Mouse (Mus musculus): ENCODE measurements around the gene Ndufaf3. TPM values are rescaled to one million over a fixed set of nuclear protein-coding genes. Genes with fewer than 3 reads are reported as not detected.

Ndufaf3 gene
- polyA plus RNA-seq, 1 experiment from 2014 or later, result 69.0 TPM

- Histone ChIP-seq H3K27ac (0 out of 2 replicates have a peak overlapping the region, but pooled peaks have one; percentile 42), H3K4me1 (peaks cover 59% of the 10 kb centered on the region), H3K36me3 (peaks cover 48% of the 10 kb centered on the region), H3K9ac (peak overlapping the region; percentile 66), H3K27me3 (replicated peaks) (no peaks in the 10 kb centered on the region), H3K4me3 (peak overlapping the region; percentile 51), H3K9me3 (no peaks in the 10 kb centered on the region), H3K4me2 (replicated peaks) (peak overlapping the region; percentile 99)
- peak; percentile 4; the same call in 1 of the 2 replicates for ATAC-seq (ENCODE audit: low FRiP score, low read depth)
- WGBS, result 1% methylated on average over 40 of the region's 40 CpGs
Measured at GRCm38 (mm10) chr9:108570207-108570896, 3.1 kb upstream of the Ndufaf3 start.

- Histone ChIP-seq H3K36me3 (peaks cover 48% of the 10 kb centered on the region), H3K27ac (0 out of 2 replicates have a peak within 1 kb of the TSS, but pooled peaks have one; percentile 42), H3K4me3 (peak within 1 kb of the TSS; percentile 51), H3K9me3 (no peaks in the 10 kb centered on the region), H3K4me2 (replicated peaks) (peak within 1 kb of the TSS; percentile 99), H3K4me1 (peaks cover 52% of the 10 kb centered on the region), H3K27me3 (replicated peaks) (no peaks in the 10 kb centered on the region), H3K9ac (peak within 1 kb of the TSS; percentile 66)
- 7% methylated on average over 42 of the region's 42 CpGs for WGBS
- ATAC-seq (ENCODE audit: low FRiP score, low read depth), result peak; percentile 57
Measured at GRCm38 (mm10) chr9:108569381-108570206, 2.4 kb upstream of the Ndufaf3 start, which contains the start of gene Dalrd3. Gene Dalrd3, plus strand, starts transcription at chr9:108569886.

DNA sequence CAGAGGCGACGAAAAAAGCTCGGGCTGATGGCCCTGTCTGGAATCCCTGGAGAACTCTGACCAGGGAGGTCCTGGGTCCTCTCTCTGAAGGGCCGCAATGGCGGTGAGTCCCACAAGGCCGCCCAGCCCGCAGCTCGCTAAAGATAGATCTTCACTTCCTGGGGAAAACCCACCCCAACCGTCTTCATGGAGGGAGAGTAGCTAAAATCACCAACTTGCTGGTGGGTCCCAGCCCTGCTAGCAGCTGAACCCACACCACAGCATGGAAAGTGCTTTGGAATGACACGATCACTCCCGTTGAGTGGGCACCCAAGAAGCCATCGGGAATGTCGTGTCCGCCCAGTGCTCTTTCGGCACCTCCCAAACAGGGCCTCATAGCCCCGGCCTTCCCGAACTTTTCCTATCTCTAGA lies 1.3 kb upstream of the Ndufaf3 start:
- Histone ChIP-seq H3K4me2 (replicated peaks) (peak overlapping the region; percentile 99), H3K36me3 (peaks cover 48% of the 10 kb centered on the region), H3K9ac (0 out of 2 replicates have a peak overlapping the region, but pooled peaks have one; percentile 75), H3K4me3 (peak overlapping the region; percentile 68; the same call in 1 of the 2 replicates), H3K9me3 (no peaks in the 10 kb centered on the region), H3K4me1 (peaks cover 41% of the 10 kb centered on the region), H3K27ac (no peak overlapping the region), H3K27me3 (replicated peaks) (no peaks in the 10 kb centered on the region)
- no peak for ATAC-seq (ENCODE audit: low FRiP score, low read depth)
- WGBS, result 82% methylated on average over 17 of the region's 17 CpGs

GRCm38 (mm10) chr9:108567931-108568419 lies 741 bp upstream of the Ndufaf3 start:
- no peaks in the 10 kb centered on the region for H3K9me3 ChIP-seq
- H3K27ac ChIP-seq, result peak overlapping the region; percentile 90; the same call in 1 of the 2 replicates
- peak overlapping the region; percentile 75 for H3K9ac ChIP-seq
- ATAC-seq (ENCODE audit: low FRiP score, low read depth), result no peak
- peak overlapping the region; percentile 68 for H3K4me3 ChIP-seq
- 13% methylated on average over 18 of the region's 18 CpGs for WGBS
- H3K36me3 ChIP-seq, result peaks cover 48% of the 10 kb centered on the region
- peaks cover 39% of the 10 kb centered on the region for H3K4me1 ChIP-seq
- H3K4me2 ChIP-seq (replicated peaks), result peak overlapping the region; percentile 99
- H3K27me3 ChIP-seq (replicated peaks), result no peaks in the 10 kb centered on the region

DNA sequence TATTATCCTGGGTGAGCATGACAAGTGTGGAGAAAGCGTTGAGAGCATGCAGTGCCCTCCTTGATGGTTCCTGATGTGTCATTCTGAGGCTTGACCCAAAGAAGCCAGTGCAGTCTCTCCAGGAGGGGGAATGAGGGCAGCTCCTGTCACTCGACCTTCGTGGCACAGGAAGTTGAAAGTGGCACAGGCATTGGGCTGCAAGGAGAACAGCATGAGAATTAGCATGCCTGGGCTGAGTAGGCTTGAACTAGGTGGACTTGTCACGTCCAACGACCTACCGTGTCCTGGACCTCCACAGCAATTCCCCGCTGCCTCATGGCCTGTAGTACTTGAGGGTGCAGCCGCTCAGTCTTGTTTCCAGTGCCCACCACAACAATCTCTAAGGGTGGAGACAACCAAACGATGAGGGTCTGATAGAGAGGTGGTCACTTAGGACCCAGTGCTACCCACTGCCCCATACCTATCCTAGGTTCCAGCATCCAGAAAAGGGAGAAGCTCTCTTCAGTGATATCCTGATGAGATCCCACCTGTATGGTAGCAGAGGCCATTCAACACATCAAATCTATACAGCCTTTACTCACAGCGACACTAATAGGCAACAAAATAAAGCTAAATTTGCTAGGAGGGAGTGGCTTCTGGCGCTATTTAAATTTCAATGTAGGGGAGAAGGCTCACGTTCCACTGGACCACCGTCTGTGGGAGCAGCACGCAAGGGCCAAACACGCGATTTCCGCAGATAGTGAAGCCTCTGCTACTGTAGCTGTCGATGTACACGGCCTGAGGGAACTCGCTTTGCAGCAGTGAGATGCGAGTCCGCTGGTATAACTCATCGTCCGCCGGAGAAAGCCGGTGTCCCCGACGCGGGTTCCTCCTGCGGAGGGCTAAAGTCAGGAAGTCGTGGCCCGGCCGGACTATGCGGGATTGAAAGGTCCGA lies 1.1 kb downstream of the Ndufaf3 start:
- H3K4me1 ChIP-seq, result peaks cover 47% of the 10 kb centered on the region

GRCm38 (mm10) chr9:108564131-108564530 lies 3.1 kb downstream of the Ndufaf3 start:
- no peak overlapping the region for H3K9ac ChIP-seq
- H3K4me1 ChIP-seq, result peaks cover 35% of the 10 kb centered on the region
- H3K4me2 ChIP-seq (replicated peaks), result no peak overlapping the region
- H3K27me3 ChIP-seq (replicated peaks), result no peaks in the 10 kb centered on the region
- 88% methylated on average over 7 of the region's 7 CpGs for WGBS
- peaks cover 48% of the 10 kb centered on the region for H3K36me3 ChIP-seq
- H3K27ac ChIP-seq, result no peak overlapping the region
- H3K4me3 ChIP-seq, result no peak overlapping the region
- no peaks in the 10 kb centered on the region for H3K9me3 ChIP-seq
- ATAC-seq (ENCODE audit: low FRiP score, low read depth), result no peak

More for the DNA sequence above, 1.1 kb downstream of the Ndufaf3 start:
- Histone ChIP-seq H3K27ac (no peak overlapping the region), H3K27me3 (replicated peaks) (no peaks in the 10 kb centered on the region), H3K36me3 (peaks cover 46% of the 10 kb centered on the region), H3K9ac (peak overlapping the region; percentile 79), H3K9me3 (no peaks in the 10 kb centered on the region), H3K4me3 (peak overlapping the region; percentile 68), H3K4me2 (replicated peaks) (peak overlapping the region; percentile 99)
- WGBS, result 13% methylated on average over 35 of the region's 35 CpGs
- ATAC-seq (ENCODE audit: low FRiP score, low read depth), result no peak

DNA sequence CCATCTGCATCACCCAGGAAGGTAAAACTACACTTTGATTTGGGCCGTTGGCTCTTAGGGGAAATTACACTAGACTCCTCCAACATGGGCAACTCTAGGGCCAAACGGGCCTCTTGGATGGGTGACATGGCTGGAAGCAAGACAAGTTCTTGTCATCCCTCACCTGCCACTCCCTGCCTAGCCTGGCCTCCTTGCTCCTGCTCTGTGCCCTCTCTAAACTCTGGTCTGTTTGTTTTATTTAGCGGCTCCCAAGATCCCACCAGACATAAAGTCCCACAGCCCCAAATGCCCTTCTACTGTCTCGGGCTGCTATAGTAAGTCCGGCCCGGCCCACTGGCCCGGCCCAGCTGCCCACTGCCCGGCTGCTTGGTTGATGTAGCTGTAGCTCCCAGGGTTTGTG lies 3.6 kb downstream of the Ndufaf3 start:
- H3K4me1 ChIP-seq, result peaks cover 35% of the 10 kb centered on the region
- H3K27ac ChIP-seq, result no peak overlapping the region
- no peaks in the 10 kb centered on the region for H3K9me3 ChIP-seq
- H3K9ac ChIP-seq, result no peak overlapping the region
- no peak overlapping the region for H3K4me2 ChIP-seq (replicated peaks)
- peaks cover 53% of the 10 kb centered on the region for H3K36me3 ChIP-seq
- no peak overlapping the region for H3K4me3 ChIP-seq
- ATAC-seq (ENCODE audit: low FRiP score, low read depth), result no peak
- H3K27me3 ChIP-seq (replicated peaks), result no peaks in the 10 kb centered on the region
- 96% methylated on average over 8 of the region's 8 CpGs for WGBS

GRCm38 (mm10) chr9:108560227-108560841 lies 6.9 kb downstream of the Ndufaf3 start, which contains the start of gene Impdh2:
Gene Impdh2, plus strand, starts transcription at chr9:108560286.
- peaks cover 80% of the 10 kb centered on the region for H3K36me3 ChIP-seq
- no peaks in the 10 kb centered on the region for H3K9me3 ChIP-seq
- H3K27me3 ChIP-seq (replicated peaks), result no peaks in the 10 kb centered on the region
- H3K9ac ChIP-seq, result peak within 1 kb of the TSS; percentile 64
- WGBS, result under 1% methylated on average over 53 of the region's 53 CpGs
- peaks cover 11% of the 10 kb centered on the region for H3K4me1 ChIP-seq
- H3K4me3 ChIP-seq, result peak within 1 kb of the TSS; percentile 43
- no peak within 1 kb of the TSS for H3K27ac ChIP-seq
- H3K4me2 ChIP-seq (replicated peaks), result peak within 1 kb of the TSS; percentile 66
- peak; percentile 99 for ATAC-seq (ENCODE audit: low FRiP score, low read depth)

DNA sequence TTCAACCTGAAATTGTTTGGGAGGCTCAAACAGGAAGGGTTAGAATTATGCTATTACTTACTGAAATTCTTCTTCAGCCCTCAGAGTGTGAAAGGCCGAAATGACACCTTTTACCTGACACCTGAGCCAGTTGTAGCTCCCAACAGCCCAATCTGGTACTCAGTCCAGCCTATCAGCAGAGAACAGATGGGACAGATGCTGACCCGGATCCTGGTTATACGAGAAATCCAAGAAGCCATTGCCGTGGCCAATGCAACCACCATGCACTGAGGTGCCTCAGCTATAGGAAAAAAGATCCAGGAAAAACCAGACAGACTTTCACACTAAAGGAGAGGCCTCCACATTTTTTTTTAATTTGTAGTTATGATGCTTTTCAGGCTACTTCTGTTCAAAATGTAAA lies 8.1 kb downstream of the Ndufaf3 start:
- Histone ChIP-seq H3K9ac (no peak overlapping the region), H3K4me2 (replicated peaks) (no peak overlapping the region), H3K4me3 (no peak overlapping the region), H3K27ac (no peak overlapping the region), H3K36me3 (peaks cover 79% of the 10 kb centered on the region), H3K27me3 (replicated peaks) (no peaks in the 10 kb centered on the region), H3K4me1 (peaks cover 11% of the 10 kb centered on the region), H3K9me3 (no peaks in the 10 kb centered on the region)
- no peak for ATAC-seq (ENCODE audit: low FRiP score, low read depth)
- WGBS, result 92% methylated on average over 4 of the region's 4 CpGs

GRCm38 (mm10) chr9:108546875-108547274 lies 20.4 kb downstream of the Ndufaf3 start:
- H3K4me3 ChIP-seq, result no peak overlapping the region
- H3K27me3 ChIP-seq (replicated peaks), result no peaks in the 10 kb centered on the region
- no peak overlapping the region for H3K27ac ChIP-seq
- H3K4me2 ChIP-seq (replicated peaks), result no peak overlapping the region
- ATAC-seq (ENCODE audit: low FRiP score, low read depth), result no peak
- H3K9me3 ChIP-seq, result no peaks in the 10 kb centered on the region
- H3K9ac ChIP-seq, result no peak overlapping the region
- H3K36me3 ChIP-seq, result peaks cover 76% of the 10 kb centered on the region
- H3K4me1 ChIP-seq, result no peaks in the 10 kb centered on the region
- 91% methylated on average over 1 of the region's 1 CpGs for WGBS

DNA sequence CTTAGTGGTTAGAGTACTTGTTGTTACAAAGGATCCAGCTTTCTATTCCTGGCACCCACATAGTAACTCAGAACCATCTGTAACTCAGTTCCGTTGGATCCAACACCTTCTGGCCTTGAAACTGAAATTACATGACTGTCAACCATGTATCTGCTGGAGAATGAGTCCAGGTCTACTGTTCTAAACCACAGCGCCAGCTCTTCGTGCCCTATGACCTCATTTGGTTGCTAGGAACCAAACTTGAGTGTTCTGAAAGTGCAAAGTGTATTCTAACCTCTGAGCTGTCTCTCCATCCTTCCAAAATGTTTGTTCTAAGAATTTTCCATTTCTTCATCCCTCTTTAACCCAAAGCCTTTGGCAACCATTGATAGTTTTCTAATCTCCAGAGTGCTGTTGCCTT lies 21.2 kb downstream of the Ndufaf3 start:
- no peaks in the 10 kb centered on the region for H3K4me1 ChIP-seq
- no peaks in the 10 kb centered on the region for H3K27me3 ChIP-seq (replicated peaks)
- H3K4me2 ChIP-seq (replicated peaks), result no peak overlapping the region
- H3K27ac ChIP-seq, result no peak overlapping the region
- no peak overlapping the region for H3K4me3 ChIP-seq
- no peak for ATAC-seq (ENCODE audit: low FRiP score, low read depth)
- H3K9ac ChIP-seq, result no peak overlapping the region
- WGBS, result 98% methylated on average over 3 of the region's 3 CpGs
- no peaks in the 10 kb centered on the region for H3K9me3 ChIP-seq
- peaks cover 85% of the 10 kb centered on the region for H3K36me3 ChIP-seq

Data from neural tube, embryonic 12.5 days (tissue).